ENCODE assay signal across 8 mouse cellular contexts in the genomic region with DNA sequence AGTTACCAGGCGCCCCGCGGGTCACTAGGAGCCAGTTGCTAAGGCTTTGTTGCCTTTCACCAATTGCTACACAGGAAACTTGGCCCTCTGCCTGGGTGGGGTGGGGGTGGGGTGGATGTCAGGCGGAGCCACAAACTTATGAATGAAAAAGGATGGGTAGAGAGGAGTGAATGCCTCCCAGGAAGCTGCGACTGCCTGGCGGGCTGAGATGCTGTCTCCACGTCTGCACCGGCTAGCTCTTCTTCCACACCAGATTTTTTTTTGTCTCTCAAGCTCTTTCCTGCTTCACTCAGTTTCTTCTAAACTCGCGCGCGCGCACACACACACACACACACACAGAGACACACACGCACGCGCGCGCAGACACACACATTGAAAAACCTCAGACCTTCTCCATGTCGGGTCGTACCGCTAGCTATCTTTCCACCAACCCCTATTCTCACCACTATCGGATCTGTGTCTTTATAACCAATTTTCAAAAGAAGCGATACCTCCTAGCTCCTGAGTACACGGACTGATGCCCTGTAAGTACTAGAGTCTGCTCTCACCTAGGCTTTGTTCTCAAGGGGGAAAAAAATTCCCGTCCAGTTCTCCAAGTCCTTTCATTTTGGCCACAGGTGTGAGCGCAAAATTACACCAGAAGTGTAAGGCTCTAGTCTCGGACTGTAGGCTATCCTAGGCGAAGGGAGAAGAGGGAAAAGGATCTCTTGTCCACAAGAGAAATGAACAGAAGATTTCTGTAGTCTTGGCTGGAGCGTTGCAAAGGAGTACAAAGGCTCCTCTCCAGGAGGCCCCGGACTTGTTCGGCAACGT. TPM values are rescaled to one million over a fixed set of nuclear protein-coding genes. Genes with fewer than 3 reads are reported as not detected.
DNase-seq lines count a peak whose midpoint lies in the region; ATAC-seq and TF ChIP-seq lines count a peak whose summit lies in the region.

No protein-coding gene starts in this region.

- peak; percentile 64; the same call in 1 of the 2 replicates for TF ChIP-seq POLR2A in CH12.LX (IDR thresholded peaks at IDR 0.05; ENCODE audit: low read depth, low read length)

- peak overlapping the region; percentile 78 for H3K4me3 ChIP-seq in heart, embryonic 15.5 days
- H3K4me3 ChIP-seq in CH12.LX (replicated peaks in 1 of 3; ENCODE audit: low read depth in 2 of 3, low read length in 2 of 3, poor library complexity in 1 of 3) = peak overlapping the region; percentile 72 to 93 (median 82)
- H3K4me3 ChIP-seq in hindbrain, embryonic 13.5 days = peak overlapping the region; percentile 73
- peak overlapping the region; percentile 97 for H3K4me3 ChIP-seq in megakaryocyte, embryonic 14.5 days (replicated peaks)

- ATAC-seq in heart, embryonic 15.5 days (replicated peaks; ENCODE audit: insufficient number of reproducible peaks, insufficient read depth, low FRiP score, low read depth) = 0 out of 2 replicates have a peak, but pooled peaks have one; percentile 20
- no peak; the same call in none of the 2 replicates for ATAC-seq in hindbrain, embryonic 13.5 days (ENCODE audit: low FRiP score)

- WGBS in heart, embryonic 15.5 days = under 1% methylated on average over 32 of the region's 32 CpGs
- WGBS in hindbrain, embryonic 13.5 days = under 1% methylated on average over 32 of the region's 32 CpGs

- TF ChIP-seq CTCF in CH12.LX (conservative IDR thresholded peaks at IDR 0.05 in 1 of 2, IDR thresholded peaks at IDR 0.05 in 1 of 2; ENCODE audit: low read depth in 2 of 2, low read length in 2 of 2) = no peak

- peak overlapping the region; percentile 93 for H3K4me2 ChIP-seq in heart, embryonic 15.5 days
- H3K4me2 ChIP-seq in CH12.LX (ENCODE audit: insufficient read depth, low read depth, poor library complexity, severe bottlenecking) = peak overlapping the region; percentile 96
- H3K4me2 ChIP-seq in hindbrain, embryonic 13.5 days = peak overlapping the region; percentile 94

- no peak for DNase-seq in heart, postnatal 10 days
- peak; percentile 64 for DNase-seq in CH12.LX (ENCODE audit: extremely low read depth)
- DNase-seq in c-Kit-positive CD71-positive TER-119-negative erythroid progenitor cells, embryonic 14.5 days (ENCODE audit: low read depth) = peak; percentile 46
- DNase-seq in urinary bladder, adult 2 months (ENCODE audit: low spot score) = no peak
- no peak for DNase-seq in ovary, adult 18-20 months (ENCODE audit: low spot score)

- in situ Hi-C loops in CH12.LX (cut with MboI; ENCODE audit: low pct_ligation_motif_present, low pct_unique_long_range_greater_than_20kb, low sequenced_read_pairs) = loop anchor here (5.0 kb wide), 1 partner anchor 63 kb away; no protein-coding TSS in a partner anchor

- H3K27ac ChIP-seq in heart, embryonic 15.5 days = peak overlapping the region; percentile 93
- peak overlapping the region; percentile 91 for H3K27ac ChIP-seq in CH12.LX (ENCODE audit: insufficient read depth, low read depth)
- peak overlapping the region; percentile 90 for H3K27ac ChIP-seq in hindbrain, embryonic 13.5 days

- H3K27me3 ChIP-seq in heart, embryonic 15.5 days = no peaks in the 10 kb centered on the region
- H3K27me3 ChIP-seq in CH12.LX (replicated peaks) = no peaks in the 10 kb centered on the region
- H3K27me3 ChIP-seq in hindbrain, embryonic 13.5 days = no peaks in the 10 kb centered on the region
- no peaks in the 10 kb centered on the region for H3K27me3 ChIP-seq in megakaryocyte, embryonic 14.5 days (replicated peaks)

- no peaks in the 10 kb centered on the region for H3K36me3 ChIP-seq in heart, embryonic 15.5 days
- peaks cover 12 to 25% of the 10 kb centered on the region in 2 experiments for H3K36me3 ChIP-seq in CH12.LX (replicated peaks in 1 of 2; ENCODE audit: control insufficient read depth in 1 of 2, insufficient read depth in 1 of 2, low read length in 1 of 2)
- no peaks in the 10 kb centered on the region for H3K36me3 ChIP-seq in hindbrain, embryonic 13.5 days
- H3K36me3 ChIP-seq in megakaryocyte, embryonic 14.5 days (replicated peaks; ENCODE audit: low read length) = peaks cover 28% of the 10 kb centered on the region

- no peak for TF ChIP-seq RAD21 in CH12.LX (IDR thresholded peaks at IDR 0.05; ENCODE audit: low read depth, low read length)

- H3K9me3 ChIP-seq in heart, embryonic 15.5 days (replicated peaks) = no peaks in the 10 kb centered on the region
- H3K9me3 ChIP-seq in CH12.LX (replicated peaks; ENCODE audit: low read length) = peaks cover 4% of the 10 kb centered on the region
- no peaks in the 10 kb centered on the region for H3K9me3 ChIP-seq in hindbrain, embryonic 13.5 days
- H3K9me3 ChIP-seq in megakaryocyte, embryonic 14.5 days = no peaks in the 10 kb centered on the region

- peaks cover 6% of the 10 kb centered on the region; the same call in 1 of the 2 replicates for H3K4me1 ChIP-seq in heart, embryonic 15.5 days (replicated peaks)
- peaks cover 7 to 31% of the 10 kb centered on the region in 2 experiments for H3K4me1 ChIP-seq in CH12.LX (ENCODE audit: control insufficient read depth in 1 of 2, insufficient read depth in 2 of 2)
- H3K4me1 ChIP-seq in hindbrain, embryonic 13.5 days (replicated peaks) = peaks cover 28% of the 10 kb centered on the region
- H3K4me1 ChIP-seq in megakaryocyte, embryonic 14.5 days = peaks cover 60% of the 10 kb centered on the region

- H3K9ac ChIP-seq in heart, embryonic 15.5 days = peak overlapping the region; percentile 79
- H3K9ac ChIP-seq in CH12.LX (ENCODE audit: insufficient read depth, low read depth) = peak overlapping the region; percentile 98
- H3K9ac ChIP-seq in hindbrain, embryonic 13.5 days = peak overlapping the region; percentile 84

- dilution Hi-C loops in CH12.LX (cut with MboI; ENCODE audit: extremely low pct_ligation_motif_present, extremely low pct_unique_long_range_greater_than_20kb, low sequenced_read_pairs) = no loop called here

- TF ChIP-seq EP300 in CH12.LX (IDR thresholded peaks at IDR 0.05; ENCODE audit: low read length) = no peak; the same call in 1 of the 2 replicates

- intact Hi-C loops in heart, postnatal 10 days (cut with DNase I) = loop anchor here (5.0 kb wide), 3 partner anchors 42 to 412 kb away; a partner anchor contains a TSS

- H3K79me2 ChIP-seq in CH12.LX (replicated peaks; ENCODE audit: control insufficient read depth, extremely low read depth, insufficient read depth, poor library complexity, severe bottlenecking) = peaks cover 17% of the 10 kb centered on the region

TF ChIP-seq in CH12.LX, 34 proteins besides CTCF, POLR2A, EP300 and RAD21 (continues in another document):
- no peak for TF ChIP-seq MYC (IDR thresholded peaks at IDR 0.05; ENCODE audit: low read depth, low read length)
- TF ChIP-seq NRF1 (IDR thresholded peaks at IDR 0.05; ENCODE audit: low read depth, low read length) = peak; percentile 75
- TF ChIP-seq SIN3A (IDR thresholded peaks at IDR 0.05; ENCODE audit: low read length) = peak; percentile 14
- no peak for TF ChIP-seq PAX5 (IDR thresholded peaks at IDR 0.05; ENCODE audit: low read length)
- no peak for TF ChIP-seq JUND (conservative IDR thresholded peaks at IDR 0.05; ENCODE audit: low read depth, low read length)
- no peak; the same call in 1 of the 2 replicates for TF ChIP-seq RCOR1 (conservative IDR thresholded peaks at IDR 0.05; ENCODE audit: low read depth, low read length)
- no peak; the same call in 1 of the 2 replicates for TF ChIP-seq UBTF (IDR thresholded peaks at IDR 0.05; ENCODE audit: low read depth, low read length)
- TF ChIP-seq BHLHE40 (IDR thresholded peaks at IDR 0.05; ENCODE audit: low read depth, low read length) = peak; percentile 37; the same call in 1 of the 2 replicates
- no peak for TF ChIP-seq GABPA (IDR thresholded peaks at IDR 0.05; ENCODE audit: insufficient replicate concordance, low read depth, low read length)
- no peak; the same call in none of the 2 replicates for TF ChIP-seq ZMIZ1 (IDR thresholded peaks at IDR 0.05; ENCODE audit: low read depth, low read length)
- TF ChIP-seq USF1 (IDR thresholded peaks at IDR 0.05; ENCODE audit: low read depth, low read length) = no peak
- no peak for TF ChIP-seq SMC3 (IDR thresholded peaks at IDR 0.05; ENCODE audit: low read depth, low read length)
- no peak for TF ChIP-seq USF2 (conservative IDR thresholded peaks at IDR 0.05; ENCODE audit: low read depth, low read length)
- TF ChIP-seq MAZ (IDR thresholded peaks at IDR 0.05; ENCODE audit: low read depth, low read length) = peak; percentile 77; the same call in 1 of the 2 replicates
- TF ChIP-seq TCF12 (IDR thresholded peaks at IDR 0.05; ENCODE audit: low read depth, low read length) = peak; percentile 25; the same call in 1 of the 2 replicates
- no peak for TF ChIP-seq ELF1 (IDR thresholded peaks at IDR 0.05; ENCODE audit: low read depth, low read length)
- TF ChIP-seq JUN (IDR thresholded peaks at IDR 0.05; ENCODE audit: insufficient read depth, low read depth, low read length) = no peak
- TF ChIP-seq KAT2A (IDR thresholded peaks at IDR 0.05; ENCODE audit: insufficient replicate concordance, low read length) = no peak
- no peak; the same call in 1 of the 2 replicates for TF ChIP-seq MAX (IDR thresholded peaks at IDR 0.05; ENCODE audit: low read length)
- no peak for TF ChIP-seq POLR2AphosphoS2 (IDR thresholded peaks at IDR 0.05; ENCODE audit: low read depth, low read length)
- peak; percentile 5; the same call in 1 of the 2 replicates for TF ChIP-seq ETS1 (conservative IDR thresholded peaks at IDR 0.05; ENCODE audit: low read depth, low read length)
- TF ChIP-seq CHD2 (IDR thresholded peaks at IDR 0.05; ENCODE audit: low read length) = no peak; the same call in 1 of the 2 replicates
- no peak; the same call in 1 of the 2 replicates for TF ChIP-seq IRF4 (IDR thresholded peaks at IDR 0.05; ENCODE audit: low read depth, low read length)
- 0 out of 2 replicates have a peak, but pooled peaks have one; percentile 2 for TF ChIP-seq MEF2A (IDR thresholded peaks at IDR 0.05; ENCODE audit: borderline replicate concordance, low read depth, low read length)
- TF ChIP-seq HCFC1 (IDR thresholded peaks at IDR 0.05; ENCODE audit: low read depth, low read length) = peak; percentile 47
- 0 out of 2 replicates have a peak, but pooled peaks have one; percentile 30 for TF ChIP-seq E2F4 (IDR thresholded peaks at IDR 0.05; ENCODE audit: insufficient replicate concordance, low read depth, low read length)

RNA-seq across cellular contexts. Expression of a gene that starts 0.5 kb away (rescaled TPM):
- polyA plus RNA-seq in heart, embryonic 15.5 days (2015; fragmentation: Nextera tagmentation; extraction: Ambion mirVana) = 3.9 and 5.5 TPM in 2 replicates
- total RNA-seq in heart, postnatal 10 days (2021) = 1 to 10 TPM; 5.2 to 6.5 TPM
- total RNA-seq in CH12.LX (2012; rRNA removed) (8.9 and 9.4 TPM in 2 replicates), CH12.LX (2014; rRNA removed) (9.8 and 12.0 TPM in 2 replicates)
- polyA plus RNA-seq in CH12.LX (2012; ENCODE audit: insufficient read length, low read depth) = 11.5 and 12.1 TPM in 2 replicates
- 6.8 and 7.0 TPM in 2 replicates for polyA plus RNA-seq in hindbrain, embryonic 13.5 days (2015; fragmentation: Nextera tagmentation; extraction: Ambion mirVana)
- 0.91 and 2.2 TPM in 2 replicates for polyA plus RNA-seq in megakaryocyte, embryonic 14.5 days (2012; ENCODE audit: insufficient read depth, low replicate concordance)
- 6.3 and 6.6 TPM in 2 replicates for polyA plus RNA-seq in urinary bladder, adult 2 months (2012; rRNA removed)

Comparison
In these comparisons a context has a peak if more than half of its experiments do, and no peak if none do; other contexts are left out.
1. DNase-seq: peak in CH12.LX (single experiment) and c-Kit-positive CD71-positive TER-119-negative erythroid progenitor cells, embryonic 14.5 days (single experiment); none in heart, postnatal 10 days (0 of 2), urinary bladder, adult 2 months (single experiment) and ovary, adult 18-20 months (single experiment).
2. Peak in every context shown above with its lines, with median percentiles within 50 percentile points of each other: H3K27ac ChIP-seq, H3K4me2 ChIP-seq, H3K4me3 ChIP-seq and H3K9ac ChIP-seq.